Mouse (Mus musculus) erythroblast, embryonic 14.5 days (primary cell): ENCODE results near the gene Tmem47. TPM values are rescaled to one million over a fixed set of nuclear protein-coding genes. Genes with fewer than 3 reads are reported as not detected.

Source experiments
- H3K27me3 ChIP-seq: 2 replicates; pipeline ENCODE4 v1.6.1; 2012; ENCODE audit warnings: inconsistent platforms; ENCODE audit not compliant: control insufficient read depth
- H3K36me3 ChIP-seq: 2 replicates; pipeline ENCODE4 v1.6.1; 2012; ENCODE audit warnings: mild to moderate bottlenecking, inconsistent platforms; ENCODE audit not compliant: control insufficient read depth
- H3K4me1 ChIP-seq: 2 replicates; pipeline ENCODE4 v1.6.1; 2012; ENCODE audit warnings: inconsistent platforms; ENCODE audit not compliant: control insufficient read depth
- H3K4me3 ChIP-seq: replicated peaks from 2 replicates; pipeline ENCODE3; 2012; ENCODE audit warnings: moderate library complexity, mild to moderate bottlenecking, inconsistent platforms
- H3K9me3 ChIP-seq: 2 replicates; pipeline ENCODE4 v1.6.1; 2012; ENCODE audit warnings: low read length, inconsistent platforms, mixed read lengths; ENCODE audit not compliant: control insufficient read depth
- GATA1 ChIP-seq: IDR thresholded peaks from 2 replicates; pipeline ENCODE4 v1.6.1; 2012; ENCODE audit warnings: low read length, inconsistent platforms, mixed read lengths
- TAL1 ChIP-seq: IDR thresholded peaks from 3 replicates; pipeline ENCODE4 v1.6.1; 2012; ENCODE audit warnings: low read length, inconsistent platforms, mixed read lengths
- polyA plus RNA-seq: library from polyadenylated mRNA; stranded (reverse); fragments of >175 nt; gene quantifications from 2 replicates; pipeline ENCODE4 v1.2.3, GENCODE M21; 2012

Gene Tmem47
- not detected in 2 replicates for polyA plus RNA-seq

- H3K4me3 ChIP-seq, result peak within 1 kb of the TSS; percentile 38
- TF ChIP-seq TAL1 (no peak), GATA1 (no peak)
- peaks cover 19% of the 10 kb centered on the region for H3K27me3 ChIP-seq
- no peaks in the 10 kb centered on the region for H3K36me3 ChIP-seq
- peaks cover 4% of the 10 kb centered on the region; the same call in 1 of the 2 replicates for H3K9me3 ChIP-seq
- H3K4me1 ChIP-seq, result peaks cover 4% of the 10 kb centered on the region; the same call in 1 of the 2 replicates
These were observed at the start of gene Tmem47 for GRCm38 (mm10) chrX:81070210-81070803. TSS of gene Tmem47 (plus strand) at chrX:81070698.

GRCm38 (mm10) chrX:81070804-81071461 lies 435 bp downstream of the Tmem47 start:
- peaks cover 19% of the 10 kb centered on the region for H3K27me3 ChIP-seq
- no peak for TF ChIP-seq TAL1
- no peak for TF ChIP-seq GATA1
- peaks cover 4% of the 10 kb centered on the region; the same call in 1 of the 2 replicates for H3K4me1 ChIP-seq
- H3K9me3 ChIP-seq, result peaks cover 4% of the 10 kb centered on the region; the same call in 1 of the 2 replicates
- no peaks in the 10 kb centered on the region for H3K36me3 ChIP-seq
- H3K4me3 ChIP-seq, result peak overlapping the region; percentile 38

- TF ChIP-seq TAL1 (no peak), GATA1 (no peak)
- Histone ChIP-seq H3K4me1 (peaks cover 4% of the 10 kb centered on the region; the same call in 1 of the 2 replicates), H3K9me3 (peaks cover 4% of the 10 kb centered on the region; the same call in 1 of the 2 replicates), H3K4me3 (no peak overlapping the region), H3K36me3 (no peaks in the 10 kb centered on the region), H3K27me3 (peaks cover 19% of the 10 kb centered on the region)
These were observed 1.5 kb downstream of the Tmem47 start for GRCm38 (mm10) chrX:81071746-81072640.

GRCm38 (mm10) chrX:81072651-81073050 lies 2.2 kb downstream of the Tmem47 start:
- H3K4me3 ChIP-seq, result no peak overlapping the region
- H3K9me3 ChIP-seq, result peaks cover 4% of the 10 kb centered on the region; the same call in 1 of the 2 replicates
- H3K4me1 ChIP-seq, result peaks cover 4% of the 10 kb centered on the region; the same call in 1 of the 2 replicates
- H3K27me3 ChIP-seq, result peaks cover 19% of the 10 kb centered on the region
- TF ChIP-seq GATA1 (no peak), TAL1 (no peak)
- no peaks in the 10 kb centered on the region for H3K36me3 ChIP-seq

- peaks cover 4% of the 10 kb centered on the region; the same call in 1 of the 2 replicates for H3K9me3 ChIP-seq
- H3K4me1 ChIP-seq, result peaks cover 4% of the 10 kb centered on the region; the same call in 1 of the 2 replicates
- TF ChIP-seq GATA1 (no peak), TAL1 (no peak)
- no peaks in the 10 kb centered on the region for H3K36me3 ChIP-seq
- peaks cover 19% of the 10 kb centered on the region for H3K27me3 ChIP-seq
- H3K4me3 ChIP-seq, result no peak overlapping the region
These were observed 3.3 kb downstream of the Tmem47 start for GRCm38 (mm10) chrX:81073834-81074233.

- Histone ChIP-seq H3K4me3 (no peak overlapping the region), H3K27me3 (no peaks in the 10 kb centered on the region), H3K36me3 (no peaks in the 10 kb centered on the region), H3K4me1 (no peaks in the 10 kb centered on the region), H3K9me3 (no peaks in the 10 kb centered on the region)
- TF ChIP-seq TAL1 (no peak), GATA1 (no peak)
These were observed 8.0 kb downstream of the Tmem47 start for GRCm38 (mm10) chrX:81078522-81078921.

- TF ChIP-seq GATA1, result no peak
- no peak for TF ChIP-seq TAL1
- Histone ChIP-seq H3K9me3 (no peaks in the 10 kb centered on the region), H3K4me1 (no peaks in the 10 kb centered on the region), H3K36me3 (no peaks in the 10 kb centered on the region), H3K4me3 (no peak overlapping the region), H3K27me3 (no peaks in the 10 kb centered on the region)
These were observed 10.5 kb downstream of the Tmem47 start for GRCm38 (mm10) chrX:81080996-81081395.

GRCm38 (mm10) chrX:81085025-81085752 lies 14.7 kb downstream of the Tmem47 start:
- Histone ChIP-seq H3K9me3 (no peaks in the 10 kb centered on the region), H3K27me3 (no peaks in the 10 kb centered on the region), H3K4me1 (no peaks in the 10 kb centered on the region), H3K36me3 (no peaks in the 10 kb centered on the region), H3K4me3 (no peak overlapping the region)
- TF ChIP-seq TAL1 (no peak), GATA1 (no peak)
